Mouse (Mus musculus): ENCODE measurements around the gene Adcy10.

Adcy10 gene

DNA sequence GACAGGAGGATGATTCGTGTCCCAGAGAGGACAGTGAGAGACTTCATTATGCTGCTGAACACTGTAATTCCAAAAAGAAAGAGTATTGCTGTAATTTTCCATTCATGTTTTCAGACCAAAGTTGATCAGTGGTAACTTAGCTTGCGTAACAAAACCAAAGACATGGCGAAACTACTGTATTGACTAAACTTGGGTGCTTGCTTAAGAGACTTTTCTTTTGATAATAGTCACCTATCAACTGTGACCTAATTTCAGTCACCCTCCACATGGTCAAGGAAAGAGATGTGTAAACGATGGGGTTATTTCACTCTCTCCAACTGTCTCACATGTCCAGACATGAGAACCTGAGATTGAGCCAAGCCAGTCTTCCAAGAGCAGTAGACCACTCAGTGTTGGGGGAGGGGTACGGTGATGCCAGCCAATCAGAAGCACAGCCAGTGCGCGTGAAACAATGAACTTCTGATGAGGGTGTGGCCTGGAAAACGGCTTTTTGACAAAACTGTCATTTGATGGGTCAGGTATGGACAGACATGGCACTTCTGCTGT is at the start of gene Adcy10:
Adcy10 (plus strand) TSS at position 496 of the 546 bp plus-strand sequence.
- no peak for DNase-seq

DNA sequence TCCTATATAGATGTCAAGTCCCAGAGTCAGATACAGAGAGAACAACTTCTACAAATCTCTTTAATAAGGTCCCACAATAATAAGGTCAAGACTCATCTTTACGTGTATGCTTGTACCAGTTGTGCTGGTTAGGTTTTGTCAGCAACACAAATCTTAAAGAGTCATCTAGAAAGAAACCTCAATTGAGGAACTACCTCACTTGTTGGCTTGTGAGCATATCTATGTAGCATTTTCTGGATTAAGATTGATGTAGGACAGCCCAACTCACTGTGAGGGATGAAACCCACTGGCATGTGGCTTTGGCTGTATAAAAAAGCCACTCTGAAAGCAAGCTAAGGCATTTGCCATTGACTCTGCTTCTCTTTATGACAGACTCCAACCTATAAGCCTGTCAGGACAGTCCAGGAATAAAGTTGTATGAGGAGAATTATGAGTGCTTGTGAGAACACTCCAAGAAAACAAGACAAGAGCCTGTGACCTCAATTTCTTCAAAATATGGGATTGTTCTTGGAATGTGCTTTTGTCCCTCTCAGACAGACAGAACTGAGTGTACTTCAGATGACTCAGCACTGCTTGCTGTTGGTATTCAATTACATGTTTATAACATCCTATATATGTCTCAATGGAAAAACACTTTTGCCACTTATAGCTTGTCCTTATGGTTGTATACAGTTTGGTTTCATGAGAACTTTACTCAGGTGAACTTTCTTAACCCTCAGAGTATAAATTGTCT is 46.5 kb upstream of the Adcy10 start:
- no peak for DNase-seq

DNA sequence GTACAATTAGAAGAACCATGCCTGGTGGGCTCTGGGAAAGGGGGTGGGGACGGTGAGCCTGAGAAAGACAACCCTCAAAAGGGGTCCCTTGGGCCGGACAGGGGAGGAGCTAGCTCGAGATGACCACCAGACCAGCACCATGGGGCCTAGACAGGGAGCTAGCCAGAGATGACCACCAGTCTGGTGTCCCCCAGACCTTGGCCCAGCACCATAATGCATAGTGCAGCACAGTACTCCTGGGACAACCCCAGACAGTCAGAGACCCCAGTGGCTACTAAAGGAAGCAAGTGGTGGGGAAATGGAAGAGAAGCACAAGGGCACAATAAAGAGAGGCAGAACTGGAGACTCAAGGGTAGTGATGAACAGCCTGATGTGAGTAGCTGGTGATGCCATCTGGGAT is 44.2 kb upstream of the Adcy10 start:
- no peak for DNase-seq

DNA sequence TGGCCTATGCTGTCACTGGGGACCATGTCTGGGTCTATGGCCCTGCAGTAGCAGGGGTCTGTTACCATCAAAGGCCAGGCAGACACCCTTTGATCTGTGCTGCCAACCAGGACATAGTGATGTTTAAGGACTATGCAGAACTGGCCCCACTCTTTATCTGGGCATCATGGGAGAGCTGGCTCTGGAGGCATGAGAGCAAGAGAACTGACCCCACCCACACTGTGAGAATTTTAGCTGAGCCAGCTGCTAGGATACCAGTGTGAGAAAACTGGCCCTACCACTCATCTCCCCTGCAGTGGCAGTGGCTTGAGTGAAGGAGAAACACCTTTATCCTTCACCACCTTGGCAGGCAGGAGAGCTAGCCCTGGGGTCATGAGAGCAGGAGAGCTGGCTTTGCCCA is 43.8 kb upstream of the Adcy10 start:
- no peak for DNase-seq

DNA sequence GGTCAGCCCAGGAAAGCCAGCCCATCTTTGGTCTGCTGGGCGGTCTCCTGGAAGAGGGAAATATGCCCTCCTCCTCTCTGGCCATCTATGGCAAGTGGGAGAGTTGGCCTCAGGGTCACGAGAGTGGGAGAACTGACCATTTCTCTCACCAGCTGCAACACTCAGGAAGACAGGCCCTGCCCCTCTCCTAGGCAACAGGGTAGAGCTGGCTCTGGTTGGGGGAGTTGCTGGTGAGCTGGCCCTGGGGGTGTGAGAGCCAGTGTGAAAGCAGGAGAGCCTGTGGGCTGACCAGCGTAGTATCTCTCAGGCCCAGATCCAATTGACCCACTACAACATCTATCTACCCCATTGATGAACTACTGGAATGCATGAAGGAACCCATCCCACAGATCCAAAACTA is 43.3 kb upstream of the Adcy10 start:
- peak; percentile 87 for DNase-seq

DNA sequence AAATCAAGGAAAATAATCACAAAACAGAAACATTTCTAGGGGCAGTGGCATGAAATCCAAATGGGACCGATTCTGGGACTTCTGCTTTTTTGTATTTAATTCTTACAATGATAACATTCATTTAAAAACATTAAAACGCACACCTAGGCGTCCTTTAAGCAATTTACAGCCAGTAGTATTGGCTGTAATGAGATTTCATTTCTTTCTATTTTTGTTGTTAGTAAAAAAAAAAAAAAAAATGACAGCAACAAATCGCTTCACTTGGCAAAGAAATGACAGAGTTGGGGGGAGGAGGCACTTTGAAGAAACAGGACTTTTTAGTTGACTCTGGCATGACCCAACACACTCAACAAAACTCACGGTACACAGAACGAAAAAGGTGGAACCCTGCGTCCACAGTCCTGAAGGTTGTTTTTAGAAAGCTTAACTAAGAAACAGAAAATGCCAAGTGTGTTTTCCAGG is 25.9 kb upstream of the Adcy10 start:
- DNase-seq: no peak

DNA sequence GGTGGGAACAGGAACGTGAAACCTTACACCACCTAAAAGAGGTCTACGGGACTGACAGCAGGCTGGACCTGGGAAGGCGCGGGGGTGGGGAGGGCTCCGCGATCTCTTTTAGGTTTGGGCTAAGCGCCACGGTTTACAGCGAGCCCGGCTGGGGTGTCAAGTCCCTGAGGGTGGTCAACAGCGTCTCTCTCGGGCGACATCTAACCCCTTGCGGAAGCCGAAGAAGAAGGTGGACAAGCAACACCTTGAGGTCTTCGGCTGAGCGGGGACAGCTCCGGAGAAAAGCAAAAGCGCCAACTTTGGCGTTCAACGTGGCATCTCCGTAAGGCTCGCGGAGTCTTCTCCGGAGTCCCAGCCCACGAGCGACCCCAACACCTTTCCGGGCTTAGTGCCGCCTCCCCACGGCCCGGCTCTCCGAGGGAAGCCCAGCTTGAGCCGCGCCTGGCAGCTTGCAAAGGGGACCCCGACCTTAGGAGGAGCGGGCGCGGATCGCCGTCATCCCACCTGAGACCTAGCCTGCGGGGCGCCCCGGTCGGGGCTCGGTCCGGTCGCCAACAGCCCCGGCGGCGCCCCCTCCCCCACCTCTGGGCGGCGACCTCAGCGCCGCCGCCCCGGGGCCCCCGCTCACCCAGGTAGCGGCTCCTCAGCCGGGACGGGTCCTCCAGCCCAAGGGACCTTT is 25.3 kb upstream of the Adcy10 start:
- peak; percentile 98 for DNase-seq

DNA sequence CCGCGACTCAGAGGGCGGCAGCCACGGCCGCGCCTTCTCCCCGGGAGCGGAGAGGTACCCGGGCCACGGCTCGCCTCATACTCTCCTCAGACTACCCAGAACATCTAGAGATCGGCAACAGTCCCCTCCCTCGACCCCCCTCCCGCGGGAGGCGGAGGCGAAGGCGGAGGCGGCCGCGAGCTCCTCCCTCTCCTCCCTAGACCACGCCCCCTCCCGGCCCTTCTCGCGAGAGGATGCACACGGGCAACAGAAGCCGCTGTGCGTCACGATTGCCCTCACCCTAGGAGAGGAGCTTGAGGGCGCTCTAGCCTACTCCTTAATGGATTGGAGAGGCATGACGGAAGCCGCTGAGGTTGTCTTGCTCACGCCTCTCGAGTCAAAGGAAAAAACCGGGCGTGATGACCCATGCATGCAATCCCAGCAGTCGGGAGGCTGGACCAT is 24.6 kb upstream of the Adcy10 start, which contains the start of the genes Dcaf6 and Mpc2:
Dcaf6 (minus strand) TSS at position 116 of the 441 bp plus-strand sequence.
Mpc2 (plus strand) TSS at position 278 of the 441 bp plus-strand sequence.
- peak; percentile 100 for DNase-seq

DNA sequence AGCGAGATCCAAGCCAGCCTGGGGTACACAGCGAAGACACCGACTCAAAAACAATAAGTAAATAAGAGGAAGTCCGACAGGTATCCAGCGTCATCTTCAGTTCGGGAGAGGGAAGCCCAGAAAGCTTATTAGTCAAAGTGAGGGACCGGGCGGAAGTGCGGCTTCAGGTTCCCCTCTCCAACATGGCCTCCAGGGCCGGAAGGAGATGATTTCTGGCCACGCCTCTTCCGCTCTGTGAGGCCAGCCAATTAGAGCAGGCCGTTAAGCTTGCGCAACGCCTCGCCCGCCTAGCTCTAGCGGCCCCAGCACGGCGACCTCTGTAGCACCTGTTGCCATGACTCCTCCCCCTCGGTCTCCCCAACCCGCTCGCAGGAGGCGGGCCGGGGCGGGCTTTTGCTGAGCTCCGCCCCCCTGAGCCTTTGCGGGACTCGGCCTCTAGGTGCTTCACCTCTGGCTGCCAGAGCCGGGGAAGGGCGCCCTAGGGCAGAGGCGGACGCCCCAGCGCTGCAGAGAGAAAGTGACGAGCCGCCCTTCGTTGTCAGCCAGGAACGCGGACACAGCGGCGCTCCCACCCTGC is 24.1 kb upstream of the Adcy10 start:
- DNase-seq: peak; percentile 100

DNA sequence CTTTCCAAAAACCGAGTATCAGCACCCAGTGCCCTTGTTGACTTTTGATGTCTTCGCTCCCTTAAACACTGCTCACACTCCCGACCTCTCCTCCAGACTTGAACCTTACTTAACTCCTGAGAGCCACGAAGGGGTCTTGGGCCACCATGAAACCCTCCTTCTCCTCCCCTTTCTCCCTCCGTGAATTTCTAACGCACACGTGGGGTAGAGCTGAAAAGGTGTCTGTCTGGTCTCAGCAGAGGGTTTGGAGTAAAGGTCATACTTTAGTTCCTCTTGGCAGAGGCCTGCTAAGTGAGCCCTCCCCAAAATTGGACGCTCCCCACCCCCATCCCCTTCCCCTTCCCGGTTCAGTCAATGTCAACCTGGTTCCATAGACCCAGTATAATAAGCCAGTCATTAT is 23.3 kb upstream of the Adcy10 start:
- DNase-seq: peak; percentile 96

DNA sequence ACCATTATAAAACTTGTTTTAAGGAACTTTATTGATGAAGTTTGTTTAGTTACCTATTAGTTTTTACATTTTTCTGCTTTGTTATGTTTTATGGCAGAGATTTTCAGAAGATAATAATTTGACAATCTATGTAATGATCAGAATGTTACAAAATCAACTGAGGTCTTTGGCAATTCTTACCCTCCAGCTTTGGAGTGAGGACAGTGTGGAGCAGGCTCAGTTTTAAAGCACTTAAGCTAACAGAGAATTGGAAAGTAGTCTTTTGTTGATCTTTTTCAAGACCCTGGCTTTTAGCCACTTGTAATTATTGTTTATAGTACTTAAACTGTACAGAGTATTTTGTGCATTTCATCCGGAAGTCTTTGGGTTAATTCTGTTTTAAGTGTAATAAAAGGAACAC is 22.1 kb upstream of the Adcy10 start:
- DNase-seq: no peak

DNA sequence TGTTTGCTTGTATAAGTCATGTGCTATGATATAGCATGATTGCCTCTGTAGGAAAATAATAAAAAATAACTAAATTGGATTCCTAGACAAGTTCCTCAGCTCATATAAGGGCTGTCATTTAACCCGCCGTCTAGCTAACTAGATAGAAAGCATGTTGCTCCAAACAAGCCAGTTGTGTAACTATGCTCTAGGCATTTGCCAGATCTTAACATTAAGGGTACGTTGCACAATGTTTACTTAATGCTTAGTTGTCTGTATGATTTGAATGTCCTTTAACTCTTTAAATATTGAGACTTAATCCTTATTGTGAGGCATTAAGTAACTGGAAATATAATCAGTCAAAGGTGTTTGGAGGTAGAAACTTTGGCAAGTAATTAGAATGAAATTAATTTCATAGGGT is 20.4 kb upstream of the Adcy10 start:
- no peak for DNase-seq

DNA sequence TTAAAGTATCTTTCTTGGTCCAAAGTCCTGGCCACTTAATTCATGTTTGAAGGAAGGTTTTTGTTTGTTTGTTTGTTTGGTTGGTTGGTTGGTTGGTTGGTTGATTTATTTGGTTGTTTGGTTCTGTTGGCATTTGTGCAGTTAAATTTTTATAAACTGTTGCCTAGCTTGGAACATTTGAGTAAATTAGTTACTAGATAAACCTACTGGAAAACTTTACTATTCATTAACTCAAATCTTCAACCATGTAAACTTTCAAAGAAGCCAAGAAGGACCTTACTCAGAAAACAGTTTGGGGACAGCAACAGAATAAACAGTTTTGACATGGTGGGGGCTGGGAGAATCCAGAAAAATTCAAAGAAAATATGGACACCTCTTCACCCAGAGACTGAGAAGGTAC is 16.0 kb upstream of the Adcy10 start:
- DNase-seq: no peak

DNA sequence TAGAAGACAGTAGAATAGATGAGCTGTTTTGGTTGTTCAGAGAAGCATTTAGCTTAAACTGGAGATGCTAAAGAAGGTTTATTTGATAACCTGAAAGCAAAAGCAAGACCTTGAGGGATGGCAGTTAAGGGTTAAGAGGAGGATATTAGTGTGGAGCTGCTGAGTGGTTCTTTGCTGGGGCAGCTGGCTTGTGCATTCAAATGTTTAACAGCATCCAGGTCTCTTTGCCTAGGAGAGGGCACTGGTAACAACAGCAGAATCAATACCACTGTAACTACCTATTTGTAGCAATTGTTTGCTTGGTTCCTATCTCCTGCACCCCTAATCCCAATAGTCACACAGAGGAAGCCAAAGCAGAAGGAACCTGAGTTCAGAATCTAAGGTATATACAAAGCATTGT is 15.3 kb upstream of the Adcy10 start:
- DNase-seq: no peak

DNA sequence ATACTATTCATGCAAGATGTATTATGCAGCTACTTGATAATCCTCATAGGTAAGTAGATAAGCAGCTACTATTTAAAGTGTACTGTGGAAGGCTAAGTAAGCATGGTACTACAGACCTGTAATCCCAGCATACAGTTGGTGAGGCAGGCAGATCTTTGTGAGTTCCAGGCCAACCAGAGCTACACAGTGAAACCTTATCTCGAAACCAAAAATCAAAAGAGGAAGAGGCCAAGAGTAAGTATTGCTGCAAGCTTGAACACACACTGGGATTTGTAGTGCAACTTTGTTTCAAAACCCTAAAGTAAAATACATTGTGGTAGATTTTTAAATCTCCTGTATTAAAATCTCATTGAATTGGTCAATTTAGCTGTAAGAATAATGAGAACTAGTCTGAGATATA is 13.5 kb upstream of the Adcy10 start:
- no peak for DNase-seq

DNA sequence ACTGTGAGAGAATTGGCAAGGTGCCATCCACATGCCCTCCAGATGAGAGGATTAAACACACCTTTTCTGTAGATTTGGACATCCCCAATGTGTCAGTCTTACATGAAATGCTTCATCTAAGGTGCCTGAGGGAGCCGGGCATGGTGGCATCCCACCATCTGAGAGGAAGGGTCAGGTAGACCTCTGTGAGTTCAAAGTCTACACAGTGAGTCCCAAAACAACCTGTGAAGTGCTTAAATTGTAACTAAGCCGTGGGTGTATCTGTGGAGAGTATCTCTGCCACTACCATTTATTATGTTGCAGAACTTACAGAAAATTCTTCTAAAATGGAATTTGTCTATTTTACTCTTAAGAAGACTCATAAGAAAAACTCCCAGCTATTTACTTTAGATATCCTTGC is 1.1 kb downstream of the Adcy10 start:
- DNase-seq: no peak

DNA sequence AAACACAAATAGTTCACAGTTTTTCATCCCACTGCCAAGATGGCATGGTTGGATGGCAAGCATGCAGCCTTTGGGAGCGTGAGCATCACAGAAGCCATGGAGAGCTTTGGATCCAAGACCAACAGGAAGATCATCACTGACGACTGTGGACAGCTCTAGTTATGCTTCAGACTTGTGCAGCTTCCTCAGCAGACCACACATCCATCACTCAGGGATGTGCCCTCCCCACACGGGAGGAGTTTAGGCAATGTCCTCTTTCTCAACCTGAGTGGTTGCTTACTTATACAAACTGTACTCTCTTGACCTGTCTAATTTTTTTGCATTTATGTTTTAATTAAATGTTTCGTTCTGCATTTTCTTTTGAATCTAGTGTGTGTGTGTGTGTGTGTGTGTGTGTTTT is 4.2 kb downstream of the Adcy10 start:
- DNase-seq: no peak

DNA sequence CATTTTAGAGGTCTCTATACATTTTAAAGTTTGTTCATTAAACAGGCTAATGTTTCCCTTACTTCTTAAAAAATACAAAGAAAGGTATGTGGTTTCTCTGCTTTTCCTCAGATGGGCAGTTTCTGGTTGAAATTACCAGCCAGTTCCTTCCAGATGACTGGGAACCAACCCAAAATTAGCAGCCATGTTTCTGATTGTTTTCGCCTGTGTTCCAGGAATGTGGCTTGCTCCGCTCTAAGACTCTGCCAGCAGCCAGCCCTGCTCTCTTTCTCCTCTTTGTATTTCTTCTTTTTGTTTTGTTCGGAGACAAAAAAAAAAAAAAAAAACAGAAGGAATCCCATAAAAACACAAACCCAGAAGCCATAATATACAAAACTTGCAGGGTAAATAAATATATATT is 13.9 kb downstream of the Adcy10 start:
- peak; percentile 74 for DNase-seq

DNA sequence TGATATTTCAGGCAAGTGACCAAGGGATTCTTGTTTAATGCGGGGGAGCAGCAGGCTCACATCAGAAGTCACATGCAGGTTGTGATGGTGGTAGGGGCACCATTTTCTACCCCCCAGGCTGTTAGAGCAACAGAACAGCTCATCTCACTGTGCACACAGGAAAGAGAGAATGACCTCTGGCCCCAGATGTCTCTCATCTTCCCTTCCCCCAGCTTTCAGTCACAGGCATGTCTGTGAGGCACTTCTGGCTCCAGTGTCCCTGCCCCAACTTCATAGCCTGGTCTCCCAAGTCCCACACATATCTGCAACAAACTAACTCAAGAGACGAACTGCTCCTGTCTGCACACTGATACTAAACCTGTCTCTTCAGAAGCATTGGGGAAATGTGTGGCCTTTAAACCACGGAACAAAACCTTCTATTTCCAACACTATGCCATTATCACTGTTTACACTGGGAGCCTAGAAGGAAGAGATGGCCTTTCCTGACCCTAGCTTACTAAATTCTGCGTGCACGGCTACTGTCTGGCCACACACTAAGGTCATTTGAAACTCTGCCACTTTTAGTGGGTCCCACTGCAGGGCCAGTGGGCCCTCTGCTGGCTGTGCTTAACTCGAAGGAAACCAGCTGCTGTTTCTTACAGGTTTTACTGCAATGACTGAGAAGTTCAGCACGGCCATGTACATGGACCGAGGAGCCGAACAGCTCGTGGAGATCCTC is 18.5 kb downstream of the Adcy10 start:
- peak; percentile 89 for DNase-seq

DNA sequence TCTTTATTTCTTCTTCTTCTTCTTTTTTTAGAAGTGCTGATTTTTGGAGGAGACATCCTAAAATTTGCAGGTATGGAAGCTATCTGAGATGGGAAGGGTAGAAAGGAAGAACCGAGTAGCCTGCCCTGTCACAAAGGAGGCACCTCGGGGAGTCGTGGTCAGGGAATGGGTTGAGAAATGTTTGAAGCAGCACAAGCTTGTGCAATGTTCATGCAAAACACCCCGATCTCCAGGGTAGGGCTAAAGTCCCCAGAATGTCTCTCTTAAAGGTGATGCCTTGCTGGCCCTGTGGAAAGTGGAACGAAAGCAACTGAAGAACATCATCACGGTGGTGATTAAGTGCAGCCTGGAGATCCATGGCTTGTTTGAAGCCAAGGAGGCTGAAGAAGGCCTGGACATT is 21.3 kb downstream of the Adcy10 start:
- peak; percentile 59 for DNase-seq

DNA sequence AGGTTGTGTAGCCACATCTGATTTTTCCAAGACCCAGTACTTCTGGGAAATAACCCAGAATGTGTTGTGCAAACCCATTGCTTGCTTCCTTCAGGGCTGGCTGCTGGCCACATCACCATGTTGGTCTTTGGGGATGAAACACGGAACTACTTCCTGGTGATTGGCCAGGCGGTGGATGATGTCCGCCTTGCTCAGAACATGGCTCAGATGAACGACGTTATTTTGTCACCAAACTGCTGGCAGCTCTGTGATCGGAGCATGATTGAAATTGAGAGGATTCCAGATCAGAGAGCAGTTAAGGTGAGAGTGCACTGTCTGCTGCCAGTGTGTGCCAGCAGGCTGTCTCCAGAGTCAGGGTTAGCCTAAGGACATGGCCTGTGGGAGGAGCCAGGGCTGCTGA is 25.2 kb downstream of the Adcy10 start:
- DNase-seq: peak; percentile 97

DNA sequence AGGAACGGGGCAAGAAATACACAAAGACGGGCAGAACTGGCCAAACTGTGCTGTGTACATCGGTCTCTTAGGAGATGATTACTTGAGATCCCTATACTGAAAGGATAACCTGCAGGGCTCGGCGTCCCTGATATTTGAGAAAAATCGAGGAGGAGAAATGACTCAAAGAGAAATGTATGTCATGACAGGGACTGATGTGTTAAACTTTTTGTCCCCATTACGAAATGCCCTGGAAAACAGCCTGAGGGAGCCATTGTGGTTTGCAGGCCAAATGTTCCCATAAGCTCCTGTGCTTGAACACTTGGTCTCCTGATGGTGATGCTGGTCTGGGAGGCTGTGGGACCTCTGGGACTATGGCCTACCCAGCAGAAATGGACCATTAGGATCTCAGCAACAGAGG is 35.7 kb downstream of the Adcy10 start:
- DNase-seq: peak; percentile 70

DNA sequence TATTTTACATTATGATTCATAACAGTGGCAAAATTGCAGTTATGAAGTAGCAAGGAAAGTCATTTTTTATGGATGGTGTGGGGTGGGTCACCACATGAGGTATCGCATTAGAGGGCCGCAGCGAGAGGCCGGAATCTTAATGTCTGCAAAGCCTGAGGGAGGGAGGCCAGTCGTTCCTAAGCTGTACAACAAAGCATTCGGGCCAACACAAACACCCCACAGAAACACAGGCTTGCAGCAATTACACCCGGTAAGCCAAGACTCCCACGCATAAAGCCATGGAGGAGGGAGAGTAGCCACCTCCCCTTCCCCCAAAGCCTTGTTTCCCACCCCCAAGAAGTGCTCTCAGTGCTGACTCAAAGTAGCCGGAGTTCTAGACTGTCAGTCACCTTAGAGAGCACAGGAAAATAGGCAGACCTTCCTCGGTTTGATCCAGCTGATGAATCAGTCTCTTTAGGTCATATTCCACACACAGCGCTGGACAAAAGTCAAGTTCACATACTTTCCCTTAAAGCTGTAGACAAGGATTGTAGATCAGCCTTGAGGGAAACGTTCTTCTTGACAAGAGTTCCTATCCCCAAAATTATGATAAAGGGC is 51.2 kb downstream of the Adcy10 start:
- DNase-seq: peak; percentile 94

Data from heart, adult 11 months (tissue).